Mouse (Mus musculus): ENCODE measurements around the gene St3gal3. TPM values are rescaled to one million over a fixed set of nuclear protein-coding genes. Genes with fewer than 3 reads are reported as not detected.

St3gal3 gene
- polyA plus RNA-seq, 1 experiment: 6.8 TPM

DNA sequence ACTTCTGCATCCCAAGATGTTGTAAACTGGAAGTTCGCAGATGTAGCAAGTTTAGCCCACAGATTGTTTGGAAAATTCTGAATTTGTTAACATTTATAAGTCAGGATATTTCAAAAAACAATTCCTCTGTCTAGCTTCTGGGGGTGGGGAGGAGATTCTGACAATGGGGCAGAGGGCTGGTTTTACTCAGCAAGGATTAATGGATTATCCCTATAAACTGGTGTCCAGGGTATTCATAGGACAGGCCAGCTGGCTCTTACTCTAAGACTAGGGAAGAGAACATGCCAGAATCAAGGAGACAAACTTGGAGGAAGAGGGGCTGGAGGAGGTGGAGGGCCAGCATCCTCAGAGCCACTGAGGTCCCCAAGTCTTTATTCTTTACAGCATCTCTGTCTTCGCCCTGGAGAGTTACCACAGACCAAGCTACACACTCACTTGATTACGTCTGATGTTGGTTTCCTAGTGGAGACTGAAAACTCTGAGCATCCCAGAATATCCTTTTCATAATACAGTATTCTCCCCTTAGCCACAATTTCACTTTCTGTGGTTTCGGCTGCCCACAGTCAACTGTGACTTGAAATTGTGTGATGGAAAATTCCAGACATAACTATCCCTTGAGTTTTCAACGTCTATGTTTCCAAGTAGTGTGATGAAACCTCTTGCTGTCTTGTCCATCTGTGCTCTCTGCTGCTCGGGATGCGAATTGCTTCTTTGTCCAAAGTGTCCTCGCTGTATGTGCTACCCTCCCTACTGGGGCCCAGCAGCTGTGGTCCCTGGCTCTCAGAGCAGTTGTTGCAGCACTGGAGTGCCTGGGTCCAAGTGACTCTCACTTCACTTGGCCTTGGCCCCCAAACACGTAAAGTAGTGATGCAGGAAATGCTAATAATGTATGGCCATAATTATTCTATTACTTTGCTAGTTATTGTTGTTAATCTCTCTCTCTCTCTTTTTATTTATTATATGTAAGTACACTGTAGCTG, 64.2 kb downstream of the St3gal3 start:
- no peak overlapping the region for H3K4me3 ChIP-seq (replicated peaks; ENCODE audit: control insufficient read depth, low read depth, low read length)
- no peaks in the 10 kb centered on the region for H3K4me1 ChIP-seq (ENCODE audit: control insufficient read depth, insufficient read depth, low read length)
- H3K27ac ChIP-seq (ENCODE audit: control insufficient read depth, insufficient read depth, low read depth, low read length, poor library complexity): no peak overlapping the region
- 70% methylated on average over 9 of the region's 9 CpGs for WGBS
- TF ChIP-seq CTCF (IDR thresholded peaks at IDR 0.05; ENCODE audit: control insufficient read depth, insufficient read depth, low read length) (no peak), POLR2A (IDR thresholded peaks at IDR 0.05; ENCODE audit: borderline replicate concordance, control insufficient read depth, low read depth, low read length) (no peak)

DNA sequence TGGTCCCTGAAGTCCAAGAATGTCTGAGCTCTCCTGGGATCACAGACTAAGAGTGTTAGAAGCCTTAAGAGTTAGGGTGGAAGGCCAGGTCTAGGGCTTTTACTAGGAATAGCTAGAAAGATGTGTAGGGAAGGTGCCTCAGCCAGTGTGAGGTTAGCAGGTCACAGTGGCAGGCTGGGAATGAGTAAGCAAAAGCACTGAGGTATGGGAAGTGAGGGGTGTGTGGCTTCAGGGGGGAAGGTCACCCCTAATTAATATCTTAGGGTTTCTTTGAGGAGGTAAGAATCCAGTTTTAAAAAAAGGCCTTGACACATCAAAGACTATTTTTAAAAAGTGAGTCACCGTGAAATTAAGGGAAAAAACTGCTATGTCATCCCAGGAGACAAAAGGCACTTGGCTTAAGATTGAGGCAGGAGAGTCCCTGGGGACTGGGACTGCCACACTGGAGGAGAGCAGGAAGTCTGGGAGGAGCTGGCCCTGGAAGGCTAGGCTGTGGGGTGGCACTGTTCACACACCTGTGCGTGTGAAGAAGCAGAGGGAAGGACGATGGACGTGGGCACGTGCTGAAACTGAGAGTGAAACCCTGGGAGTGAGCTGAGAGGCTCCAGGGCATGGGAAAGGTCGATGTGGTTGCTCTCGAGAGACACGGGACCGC, 72.8 kb downstream of the St3gal3 start:
- Histone ChIP-seq H3K27ac (ENCODE audit: control insufficient read depth, insufficient read depth, low read depth, low read length, poor library complexity) (no peak overlapping the region), H3K4me1 (ENCODE audit: control insufficient read depth, insufficient read depth, low read length) (no peaks in the 10 kb centered on the region; the same call in 1 of the 2 replicates), H3K4me3 (replicated peaks; ENCODE audit: control insufficient read depth, low read depth, low read length) (no peak overlapping the region)
- 46% methylated on average over 9 of the region's 9 CpGs for WGBS
- TF ChIP-seq POLR2A (IDR thresholded peaks at IDR 0.05; ENCODE audit: borderline replicate concordance, control insufficient read depth, low read depth, low read length) (no peak), CTCF (IDR thresholded peaks at IDR 0.05; ENCODE audit: control insufficient read depth, insufficient read depth, low read length) (no peak)

DNA sequence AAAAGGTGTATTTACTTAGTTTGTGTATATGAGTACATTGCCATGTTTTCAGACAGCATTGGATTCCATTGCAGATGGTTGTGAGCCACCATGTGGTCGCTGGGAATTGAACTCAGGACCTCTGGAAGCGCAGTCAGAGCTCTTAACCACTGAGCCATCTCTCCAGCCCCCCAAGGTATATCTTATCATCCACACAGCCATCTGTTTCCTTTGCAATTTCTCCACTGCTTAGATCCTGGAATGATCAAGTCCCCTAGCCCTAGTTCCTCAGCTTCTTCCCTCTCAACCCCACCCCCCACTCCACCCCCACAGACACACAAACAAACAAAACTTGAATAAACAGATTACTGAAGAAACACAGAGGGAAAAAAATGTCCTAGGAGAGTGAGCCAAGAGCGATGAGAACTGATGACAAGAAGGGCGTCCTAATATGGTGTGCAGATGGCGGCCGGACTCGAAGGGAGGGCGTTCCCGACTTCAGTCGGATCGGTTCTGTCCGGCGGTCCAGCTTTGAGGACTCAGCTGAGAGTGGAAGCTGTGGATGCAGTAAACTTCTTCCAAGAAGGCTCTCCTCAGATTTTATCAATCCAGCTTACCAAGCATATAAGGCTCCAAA, 73.7 kb downstream of the St3gal3 start:
- H3K27ac ChIP-seq (ENCODE audit: control insufficient read depth, insufficient read depth, low read depth, low read length, poor library complexity): no peak overlapping the region
- no peak overlapping the region for H3K4me3 ChIP-seq (replicated peaks; ENCODE audit: control insufficient read depth, low read depth, low read length)
- TF ChIP-seq POLR2A (IDR thresholded peaks at IDR 0.05; ENCODE audit: borderline replicate concordance, control insufficient read depth, low read depth, low read length) (no peak), CTCF (IDR thresholded peaks at IDR 0.05; ENCODE audit: control insufficient read depth, insufficient read depth, low read length) (no peak)
- H3K4me1 ChIP-seq (ENCODE audit: control insufficient read depth, insufficient read depth, low read length): no peaks in the 10 kb centered on the region; the same call in 1 of the 2 replicates
- WGBS: 94% methylated on average over 13 of the region's 13 CpGs

- Histone ChIP-seq H3K27ac (ENCODE audit: control insufficient read depth, insufficient read depth, low read depth, low read length, poor library complexity) (no peak overlapping the region), H3K4me3 (replicated peaks; ENCODE audit: control insufficient read depth, low read depth, low read length) (no peak overlapping the region), H3K4me1 (ENCODE audit: control insufficient read depth, insufficient read depth, low read length) (no peaks in the 10 kb centered on the region; the same call in 1 of the 2 replicates)
- 65% methylated on average over 11 of the region's 11 CpGs for WGBS
- no peak for TF ChIP-seq CTCF (IDR thresholded peaks at IDR 0.05; ENCODE audit: control insufficient read depth, insufficient read depth, low read length)
Observed at GRCm38 (mm10) chr4:118059816-118060475, 74.8 kb downstream of the St3gal3 start.

DNA sequence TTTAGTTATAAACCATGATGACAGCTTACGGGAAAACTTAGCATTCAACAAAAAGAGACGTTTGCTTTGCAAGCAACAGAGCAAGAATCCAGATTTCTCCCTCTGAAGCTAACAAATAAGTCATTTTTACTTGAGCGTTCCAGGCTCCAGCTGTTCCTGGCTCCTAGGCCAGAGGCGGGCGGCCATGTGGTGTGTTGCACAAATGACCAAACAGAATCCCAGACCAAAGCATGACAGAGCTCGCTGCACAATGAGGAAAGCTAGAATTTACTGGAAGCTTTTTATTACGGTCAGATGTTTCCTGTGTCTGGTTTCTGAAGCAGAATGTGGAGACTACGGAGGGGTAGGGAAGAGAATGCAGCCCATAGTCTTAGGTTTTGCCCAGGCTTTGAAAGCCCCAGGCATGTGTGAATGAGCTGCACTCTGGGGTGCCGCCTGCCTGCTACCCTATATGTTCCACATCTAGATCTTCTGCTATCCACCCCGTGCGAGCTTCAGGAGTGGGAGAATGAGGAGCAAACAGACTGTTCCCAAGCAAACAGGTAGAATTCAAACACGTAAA, 76.5 kb downstream of the St3gal3 start:
- Histone ChIP-seq H3K27ac (ENCODE audit: control insufficient read depth, insufficient read depth, low read depth, low read length, poor library complexity) (no peak overlapping the region), H3K4me1 (ENCODE audit: control insufficient read depth, insufficient read depth, low read length) (no peaks in the 10 kb centered on the region; the same call in 1 of the 2 replicates), H3K4me3 (replicated peaks; ENCODE audit: control insufficient read depth, low read depth, low read length) (no peak overlapping the region)
- TF ChIP-seq CTCF (IDR thresholded peaks at IDR 0.05; ENCODE audit: control insufficient read depth, insufficient read depth, low read length) (no peak), POLR2A (IDR thresholded peaks at IDR 0.05; ENCODE audit: borderline replicate concordance, control insufficient read depth, low read depth, low read length) (no peak)
- WGBS: 79% methylated on average over 12 of the region's 12 CpGs

DNA sequence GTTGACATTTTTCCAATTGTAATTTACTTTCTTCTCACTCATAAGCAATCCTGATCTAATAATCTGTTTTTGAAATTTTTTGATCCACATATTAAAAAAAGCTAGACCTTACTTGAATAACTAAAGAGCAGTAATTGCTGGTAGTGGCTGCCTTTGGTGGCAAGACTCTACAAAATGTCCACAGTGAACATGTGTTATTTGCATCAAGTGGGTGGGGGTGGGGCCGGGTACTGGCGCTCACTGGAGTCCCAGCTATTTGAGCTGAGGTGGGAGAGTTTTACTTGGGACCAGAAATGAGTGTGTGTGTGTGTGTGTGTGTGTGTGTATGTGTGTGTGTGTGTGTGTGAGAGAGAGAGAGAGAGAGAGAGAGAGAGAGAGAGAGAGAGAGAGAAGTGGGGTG, 77.6 kb downstream of the St3gal3 start:
- no peak for TF ChIP-seq POLR2A (IDR thresholded peaks at IDR 0.05; ENCODE audit: borderline replicate concordance, control insufficient read depth, low read depth, low read length)
- TF ChIP-seq CTCF (IDR thresholded peaks at IDR 0.05; ENCODE audit: control insufficient read depth, insufficient read depth, low read length): no peak
- no peaks in the 10 kb centered on the region for H3K4me1 ChIP-seq (ENCODE audit: control insufficient read depth, insufficient read depth, low read length)
- 88% methylated on average over 2 of the region's 2 CpGs for WGBS
- no peak overlapping the region for H3K4me3 ChIP-seq (replicated peaks; ENCODE audit: control insufficient read depth, low read depth, low read length)
- no peak overlapping the region for H3K27ac ChIP-seq (ENCODE audit: control insufficient read depth, insufficient read depth, low read depth, low read length, poor library complexity)

DNA sequence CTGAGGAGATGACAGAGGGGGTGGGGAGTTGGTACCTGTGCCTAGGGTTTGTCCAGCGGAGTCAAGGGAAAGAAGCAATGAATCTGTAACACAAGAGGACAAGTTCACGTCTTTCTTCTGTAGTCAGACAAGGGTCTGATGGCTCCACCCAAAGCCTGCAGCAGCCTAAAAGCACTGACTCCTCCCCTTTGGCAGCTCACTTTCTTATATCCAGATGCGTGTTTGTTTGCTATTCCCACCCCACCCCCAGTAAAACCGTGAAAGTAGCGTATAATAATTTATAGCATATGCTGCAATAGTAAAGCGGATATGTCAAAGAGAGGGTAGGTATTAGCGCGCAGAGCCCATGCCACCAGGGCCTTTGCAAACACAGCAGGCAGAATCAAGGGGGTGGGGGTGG, 80.1 kb downstream of the St3gal3 start:
- TF ChIP-seq CTCF (IDR thresholded peaks at IDR 0.05; ENCODE audit: control insufficient read depth, insufficient read depth, low read length) (no peak), POLR2A (IDR thresholded peaks at IDR 0.05; ENCODE audit: borderline replicate concordance, control insufficient read depth, low read depth, low read length) (no peak)
- no peak overlapping the region for H3K27ac ChIP-seq (ENCODE audit: control insufficient read depth, insufficient read depth, low read depth, low read length, poor library complexity)
- no peaks in the 10 kb centered on the region for H3K4me1 ChIP-seq (ENCODE audit: control insufficient read depth, insufficient read depth, low read length)
- WGBS: 90% methylated on average over 8 of the region's 8 CpGs
- no peak overlapping the region for H3K4me3 ChIP-seq (replicated peaks; ENCODE audit: control insufficient read depth, low read depth, low read length)

Measured in bone marrow, adult 2 months (tissue).